Mouse (Mus musculus): ENCODE measurements around the gene D830030K20Rik. TPM values are rescaled to one million over a fixed set of nuclear protein-coding genes. Genes with fewer than 3 reads are reported as not detected.
A peak's percentile ranks its signal among the peaks of the same experiment; 100 is the strongest.
"Not testable (repeated sequence)": the region's sequence is repeated elsewhere in the genome, so short reads cannot be mapped to it uniquely, and the experiment has no call there.

The D830030K20Rik gene
- polyA plus RNA-seq (2012; rRNA removed), result 0.09 and 0.10 TPM in 2 replicates

DNA sequence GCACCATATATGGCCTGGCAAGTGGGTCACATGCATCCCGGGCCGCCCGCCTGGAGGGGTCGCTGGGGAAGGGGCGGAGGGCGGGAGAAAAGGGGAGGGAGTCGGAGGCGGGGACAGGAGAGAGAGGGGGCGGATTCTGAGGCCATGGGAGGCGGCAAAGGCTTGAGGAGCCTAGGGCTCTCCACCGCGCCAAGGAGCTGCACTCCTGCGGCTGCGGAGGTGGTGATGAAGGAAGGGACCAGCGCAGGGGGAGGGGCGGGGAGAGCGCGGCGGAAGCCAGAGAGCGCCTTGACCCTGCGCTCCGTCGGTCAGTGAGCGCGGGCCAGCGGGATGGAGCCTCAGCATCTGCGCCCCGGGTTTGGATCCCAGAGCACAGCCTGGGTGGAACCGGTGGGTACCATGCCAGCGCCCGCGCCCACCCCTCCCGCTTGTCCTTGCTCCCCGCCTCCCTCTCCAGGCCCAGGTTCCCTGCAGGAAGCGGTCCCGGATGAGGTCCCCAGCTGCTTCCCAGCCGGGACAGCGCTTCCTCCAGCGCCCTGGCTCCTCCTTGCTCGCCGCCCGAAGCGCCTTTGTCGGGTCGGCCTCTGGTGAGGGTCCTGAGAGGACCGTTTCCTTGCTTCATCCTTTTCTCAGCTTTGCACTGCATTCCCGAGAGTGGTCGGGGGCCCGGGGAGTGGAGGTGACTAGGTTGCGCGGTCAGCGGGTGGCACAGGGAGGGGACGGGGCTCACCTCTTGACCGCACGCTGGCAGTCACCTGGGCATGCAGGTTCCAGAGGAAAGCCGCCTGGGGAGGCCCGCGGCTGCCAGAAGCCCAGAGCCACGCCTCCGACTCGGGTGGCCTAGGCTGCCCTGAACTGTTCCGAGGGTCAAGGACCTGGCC is at the start of gene D830030K20Rik:
Gene D830030K20Rik, plus strand, starts transcription at position 217 of the 881 bp plus-strand sequence.
- DNase-seq; H3K4me3 ChIP-seq (replicated peaks; ENCODE audit: extremely low read depth, low read depth, low read length); H3K4me1 ChIP-seq (ENCODE audit: control insufficient read depth, insufficient read depth, low read length): not testable (repeated sequence)
- WGBS, result under 1% methylated on average over 26 of the region's 62 CpGs

DNA sequence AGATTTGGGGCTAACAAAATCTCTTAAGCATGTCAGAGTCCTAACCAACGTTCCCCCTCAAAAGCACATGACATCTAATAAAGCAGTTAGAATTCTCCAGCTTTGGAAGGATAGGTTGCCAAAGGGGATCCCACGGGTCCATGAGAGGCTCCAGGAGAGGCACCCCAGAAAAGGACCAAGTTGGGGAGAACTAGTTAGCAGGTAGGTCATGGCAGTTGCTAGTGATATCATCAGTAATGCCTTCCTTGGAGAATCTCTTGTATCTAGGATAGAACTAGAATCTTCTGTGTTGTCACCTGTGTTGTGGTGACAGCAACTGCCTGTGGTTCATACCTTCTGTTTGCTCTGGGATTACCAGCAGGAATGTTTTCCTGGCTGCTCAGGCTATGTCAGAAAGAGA is 20.3 kb upstream of the D830030K20Rik start, which contains the start of gene Gm5795:
Gene Gm5795, plus strand, starts transcription at position 301 of the 400 bp plus-strand sequence.
- WGBS, result no CpG with 5 or more reads among the region's 2 CpGs
- DNase-seq; H3K4me3 ChIP-seq (replicated peaks; ENCODE audit: extremely low read depth, low read depth, low read length); H3K4me1 ChIP-seq (ENCODE audit: control insufficient read depth, insufficient read depth, low read length): not testable (repeated sequence)

DNA sequence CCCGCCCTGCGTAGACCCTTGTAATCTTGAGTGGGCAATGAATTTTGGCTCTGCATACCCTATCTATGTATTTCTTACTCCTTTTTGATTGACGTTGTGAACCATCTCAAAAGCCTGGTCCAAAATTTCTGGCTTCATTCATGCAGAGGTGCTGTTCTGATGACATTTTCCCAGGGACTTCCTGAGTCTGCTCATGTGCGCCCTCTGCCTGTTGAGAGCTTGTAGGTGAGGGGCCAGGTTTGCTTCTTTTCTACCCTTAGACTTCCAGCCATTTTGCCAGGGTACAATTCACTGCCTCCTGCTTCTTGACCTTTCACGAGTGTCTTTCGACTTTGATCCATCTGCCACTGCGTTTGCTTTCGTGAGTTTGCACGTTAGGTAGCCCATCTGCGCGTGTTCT is 1.1 kb downstream of the D830030K20Rik start:
- DNase-seq; H3K4me1 ChIP-seq (ENCODE audit: control insufficient read depth, insufficient read depth, low read length); H3K4me3 ChIP-seq (replicated peaks; ENCODE audit: extremely low read depth, low read depth, low read length): not testable (repeated sequence)
- 14% methylated on average over 9 of the region's 11 CpGs for WGBS
- 0 out of 2 replicates have a peak, but pooled peaks have one; percentile 12 for TF ChIP-seq CTCF (IDR thresholded peaks at IDR 0.05; ENCODE audit: insufficient read depth, low read length)

DNA sequence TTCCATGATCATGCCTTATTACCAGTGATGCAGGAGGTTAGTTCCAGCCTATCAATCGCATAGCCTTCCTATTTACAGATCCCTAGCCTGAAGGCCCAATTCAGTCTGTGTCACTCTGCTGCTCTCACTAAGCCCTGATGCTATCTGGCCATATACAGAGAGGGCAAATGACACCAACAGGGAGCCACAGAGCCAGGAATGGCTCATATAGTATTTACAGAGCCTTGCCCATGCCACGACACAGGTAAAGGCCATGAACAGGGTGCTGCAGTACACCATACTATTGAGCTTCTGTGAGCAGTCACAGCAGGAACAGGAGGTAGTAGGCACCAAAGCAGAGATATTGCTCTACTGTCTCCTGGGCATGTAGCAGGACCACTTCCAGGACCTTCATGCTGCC is 54.2 kb downstream of the D830030K20Rik start:
- WGBS, result 78% methylated on average over 2 of the region's 2 CpGs
- not testable (repeated sequence) for H3K4me1 ChIP-seq (ENCODE audit: control insufficient read depth, insufficient read depth, low read length); H3K4me3 ChIP-seq (replicated peaks; ENCODE audit: extremely low read depth, low read depth, low read length)
- peak; percentile 1 for DNase-seq

Other genes starting within 250 kb of the D830030K20Rik start
- not detected in 2 replicates for gene Gm2888, start 178.5 kb upstream of the D830030K20Rik start, polyA plus RNA-seq (2012; rRNA removed)
- 0.08 TPM in 1 of 2 replicates, not detected in the other for gene Gm2897, start 159.2 kb upstream of the D830030K20Rik start, polyA plus RNA-seq (2012; rRNA removed)
- 0.08 and 0.43 TPM in 2 replicates for gene Gm10340, start 74.5 kb upstream of the D830030K20Rik start, polyA plus RNA-seq (2012; rRNA removed)
- gene Gm5795, start 20.2 kb upstream of the D830030K20Rik start, polyA plus RNA-seq (2012; rRNA removed), result not detected in 2 replicates
- gene Gm2956, start 124.1 kb downstream of the D830030K20Rik start, polyA plus RNA-seq (2012; rRNA removed), result not detected in 2 replicates
- not detected in 2 replicates for gene Gm10413, start 186.6 kb downstream of the D830030K20Rik start, polyA plus RNA-seq (2012; rRNA removed)
- not detected in 2 replicates for gene Gm10409, start 204.1 kb downstream of the D830030K20Rik start, polyA plus RNA-seq (2012; rRNA removed)
- not detected in 2 replicates for gene Gm3005, start 219.6 kb downstream of the D830030K20Rik start, polyA plus RNA-seq (2012; rRNA removed)
- not detected in 2 replicates for gene Gm10408, start 240.9 kb downstream of the D830030K20Rik start, polyA plus RNA-seq (2012; rRNA removed)